Mouse (Mus musculus) ES-E14 (cell line): ENCODE measurements around the gene Nepro.
A peak's percentile ranks its signal among the peaks of the same experiment; 100 is the strongest.

ENCODE experiments used
- CHD2 ChIP-seq: IDR thresholded peaks from 2 replicates; pipeline ENCODE4 v1.6.1; 2014; ENCODE audit warnings: mild to moderate bottlenecking, low read depth, low read length, inconsistent platforms
- HCFC1 ChIP-seq: IDR thresholded peaks from 2 replicates; pipeline ENCODE4 v1.6.1; 2012; ENCODE audit warnings: low read length, inconsistent platforms, borderline replicate concordance; ENCODE audit not compliant: insufficient read depth
- MAFK ChIP-seq: IDR thresholded peaks from 2 replicates; pipeline ENCODE4 v1.6.1; 2014; ENCODE audit warnings: mild to moderate bottlenecking, low read depth, low read length, inconsistent platforms; ENCODE audit not compliant: insufficient read depth
- ZC3H11A ChIP-seq: IDR thresholded peaks from 2 replicates; pipeline ENCODE4 v1.6.1; 2012; ENCODE audit warnings: low read depth, mild to moderate bottlenecking, inconsistent platforms, low read length, borderline replicate concordance
- ZNF384 ChIP-seq: IDR thresholded peaks from 2 replicates; pipeline ENCODE4 v1.6.1; 2012; ENCODE audit warnings: low read depth, low read length, inconsistent platforms

DNA sequence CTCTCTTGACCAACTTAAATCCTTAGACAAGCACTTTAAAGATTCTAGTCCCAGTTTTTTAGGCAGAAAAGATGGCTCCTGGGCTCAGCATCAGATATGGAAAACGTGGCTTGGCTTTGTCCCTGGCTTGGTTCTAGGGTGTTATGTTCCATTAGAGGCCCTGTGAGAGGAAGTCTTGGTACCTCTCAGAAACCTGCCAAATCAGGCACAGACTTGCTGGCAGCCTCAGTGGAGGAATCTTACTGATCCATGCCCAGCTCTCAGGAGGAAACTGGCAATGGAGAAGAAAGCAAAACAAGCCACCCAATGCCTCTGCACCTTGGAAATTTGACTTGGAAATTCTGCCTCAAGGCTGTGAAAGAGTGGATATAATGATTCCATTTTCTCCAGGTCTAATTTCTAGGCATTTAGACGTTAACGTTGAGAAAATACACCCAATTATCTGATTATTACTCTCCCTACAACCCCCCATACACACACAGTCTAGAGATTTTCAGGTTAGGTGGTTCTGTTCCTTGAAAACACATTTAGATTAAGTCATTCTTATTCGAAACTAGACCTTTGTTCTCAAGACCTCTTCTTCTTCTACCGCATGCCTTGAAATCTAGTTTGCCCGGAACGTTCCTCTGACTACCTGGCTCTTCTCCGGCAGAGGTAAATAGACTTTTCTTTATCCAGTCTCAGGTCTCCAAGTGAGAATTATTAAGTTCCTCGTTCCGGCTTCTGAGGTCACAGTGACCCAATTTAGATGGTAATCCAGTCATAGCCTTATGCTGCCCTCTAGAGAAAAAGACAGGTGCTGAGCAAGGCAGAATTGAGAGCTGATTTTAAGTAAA lies 7.6 kb upstream of the Nepro start:
- no peak for TF ChIP-seq HCFC1
- TF ChIP-seq ZNF384 = no peak
- no peak for TF ChIP-seq CHD2
- no peak for TF ChIP-seq ZC3H11A
- TF ChIP-seq MAFK = 0 out of 2 replicates have a peak, but pooled peaks have one; percentile 20
